Mouse (Mus musculus): ENCODE data around the gene Elavl2.
"Not testable (repeated sequence)": the region's sequence is repeated elsewhere in the genome, so short reads cannot be mapped to it uniquely, and the experiment has no call there.

The Elavl2 gene

DNA sequence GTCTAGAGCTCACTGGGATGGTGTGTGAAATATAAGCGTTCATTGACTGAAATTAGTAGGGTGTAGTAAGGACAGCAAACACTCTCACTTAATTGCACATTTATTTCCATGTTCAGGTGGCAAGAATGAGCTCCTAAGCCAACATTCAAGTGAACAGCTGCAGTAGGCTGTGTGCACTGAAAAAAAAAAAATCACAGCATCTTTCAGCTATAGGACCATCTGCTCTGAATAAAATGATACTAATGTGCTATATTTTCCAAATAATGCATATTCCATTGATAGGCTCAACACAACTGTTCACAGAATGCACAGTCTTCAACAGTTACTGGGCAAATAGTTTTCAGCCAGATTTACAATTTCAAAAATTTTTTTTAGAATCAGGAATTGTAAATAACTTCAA lies 89.8 kb downstream of the Elavl2 start:
- DNase-seq: no peak

DNA sequence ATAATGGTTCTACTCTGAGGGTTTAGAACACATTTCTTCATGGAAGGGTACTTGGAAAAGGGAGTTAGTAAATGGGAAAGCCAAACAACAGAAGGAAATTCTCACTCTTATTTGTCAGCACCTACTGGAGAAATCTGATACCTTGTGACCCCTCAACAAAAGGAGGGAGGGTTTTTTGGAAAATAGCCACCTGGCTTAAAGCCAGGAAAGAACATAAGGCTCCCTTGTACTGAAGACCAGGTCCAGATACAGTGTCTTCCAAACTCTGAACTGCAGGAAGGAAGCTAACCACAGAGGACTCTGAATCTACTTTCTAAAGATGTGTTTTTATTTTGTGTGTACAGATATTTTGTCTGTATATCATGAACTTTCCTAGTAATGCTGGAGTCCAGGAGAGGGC lies 102.9 kb downstream of the Elavl2 start:
- DNase-seq: no peak

DNA sequence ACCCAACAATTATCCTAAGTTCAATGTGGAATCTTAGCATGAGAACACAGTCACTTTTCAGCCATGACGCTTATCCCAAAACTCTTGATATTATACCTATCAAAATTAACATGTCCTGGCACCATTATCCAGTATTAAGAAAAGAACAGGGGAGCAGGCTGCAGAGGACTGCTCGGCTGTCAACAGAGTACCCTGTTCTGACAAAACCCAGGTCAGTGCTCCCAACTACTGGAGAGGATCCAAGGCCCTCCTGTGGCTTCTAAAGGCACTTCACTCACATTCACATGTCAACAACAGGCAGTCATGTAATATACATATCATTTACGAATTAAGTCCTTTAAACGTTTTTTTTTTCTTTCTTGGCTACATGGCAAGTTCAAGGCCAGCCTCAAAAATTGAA lies 105.3 kb downstream of the Elavl2 start:
- no peak for DNase-seq

DNA sequence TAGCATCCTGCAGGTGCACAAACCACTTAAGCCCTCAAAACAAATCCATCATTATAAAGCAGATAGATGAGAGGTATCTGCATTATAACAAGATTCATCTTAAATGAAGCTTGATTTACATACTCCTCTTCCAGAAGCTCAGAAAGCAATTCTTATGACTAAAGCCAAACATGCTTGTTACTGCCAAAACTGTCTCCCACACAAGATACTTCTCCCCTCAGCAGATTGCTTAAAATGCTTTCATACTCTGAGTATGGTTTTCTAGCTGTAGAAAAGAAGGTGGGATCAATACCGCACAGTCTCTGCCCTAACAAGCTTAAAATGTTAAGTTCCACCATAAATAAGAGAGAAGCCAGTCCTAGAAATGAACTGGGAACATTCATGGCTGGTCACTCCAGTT lies 109.1 kb downstream of the Elavl2 start:
- DNase-seq: no peak

DNA sequence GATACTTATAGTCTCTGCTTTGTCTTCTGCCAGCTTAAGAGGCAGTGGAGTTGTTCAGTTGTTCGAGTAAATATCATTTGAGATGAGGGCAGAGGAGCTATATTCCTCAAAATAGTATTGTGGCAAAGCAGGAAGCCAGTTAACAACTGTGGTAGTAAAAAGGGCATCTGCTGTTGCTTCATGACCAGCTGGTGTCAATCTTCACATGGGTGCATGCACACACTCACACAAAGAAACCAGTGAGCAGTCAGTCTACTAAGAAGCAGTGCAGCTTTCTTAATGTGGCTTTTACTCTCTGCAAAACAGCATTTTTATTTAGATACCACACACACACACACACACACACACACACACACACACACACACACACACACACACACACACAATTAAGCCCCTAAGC lies 110.2 kb downstream of the Elavl2 start:
- no peak for DNase-seq

DNA sequence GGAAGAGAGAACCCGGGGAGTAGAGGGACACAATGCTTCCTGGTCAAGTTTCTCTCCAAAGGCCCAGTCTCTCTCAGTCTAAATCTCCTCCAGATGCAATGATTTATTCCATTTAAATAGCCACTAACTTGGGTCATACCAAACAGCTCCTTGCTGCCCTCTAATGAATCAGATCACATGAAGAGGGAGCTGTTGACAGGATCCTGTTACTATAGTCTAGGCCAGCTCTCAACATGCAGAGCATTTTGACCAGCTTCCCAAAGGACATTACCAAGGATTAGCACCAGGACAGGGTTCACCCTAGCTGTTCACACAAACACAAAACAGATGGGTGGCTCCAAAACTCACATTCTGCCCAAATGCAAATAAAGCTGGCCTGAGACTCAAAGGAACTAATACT lies 111.4 kb downstream of the Elavl2 start:
- DNase-seq: no peak

DNA sequence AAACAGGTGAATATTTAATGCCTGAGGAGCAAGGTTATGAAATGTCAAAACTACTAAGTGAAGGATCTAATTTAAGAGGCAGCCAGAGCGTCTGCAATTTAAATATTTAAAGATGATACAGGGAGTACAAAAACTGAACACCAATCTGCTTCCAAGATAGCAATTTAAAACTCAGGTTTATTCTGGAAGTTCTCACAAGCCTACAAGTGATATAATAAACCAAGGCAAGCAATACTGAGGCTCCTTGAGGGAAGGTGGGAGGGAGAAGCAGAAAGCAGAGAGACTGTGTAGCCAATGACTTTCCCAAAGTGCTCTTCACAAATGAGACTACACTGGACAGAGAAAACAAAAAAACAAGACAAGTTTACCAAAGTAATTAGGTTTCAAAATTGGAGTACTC lies 132.2 kb downstream of the Elavl2 start:
- no peak for DNase-seq

DNA sequence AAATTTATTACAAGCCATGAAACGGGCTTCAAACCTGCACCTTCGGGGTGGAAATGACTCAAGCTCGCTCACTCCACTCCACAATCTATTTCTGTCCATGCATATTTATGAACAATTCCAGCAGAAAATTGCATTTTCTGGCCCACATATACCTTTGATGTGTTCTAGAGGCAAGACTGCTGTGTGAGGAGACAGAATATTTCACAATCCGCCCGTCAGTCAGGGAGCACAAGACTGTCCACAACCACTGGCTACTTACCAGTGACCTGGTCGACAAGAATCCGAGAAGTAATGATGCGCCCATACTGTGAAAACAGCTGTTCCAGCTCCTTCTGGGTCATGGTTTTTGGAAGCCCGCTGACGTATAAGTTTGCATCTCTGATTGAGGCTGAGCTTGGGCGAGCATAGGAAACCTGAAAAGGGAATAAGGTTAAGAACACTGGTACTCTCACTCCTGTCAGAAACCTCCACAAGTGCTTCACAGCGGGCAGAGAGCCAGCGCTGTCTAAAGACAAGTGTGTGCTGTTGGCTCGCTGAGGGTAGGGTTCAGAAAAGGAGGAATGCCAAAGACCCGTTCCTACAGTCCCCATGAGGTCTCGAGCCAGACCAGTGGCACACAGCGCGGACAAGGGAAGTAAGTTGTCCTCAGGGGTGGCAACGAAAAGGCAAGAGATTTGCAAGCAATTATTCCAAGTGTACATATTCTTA lies 136.7 kb downstream of the Elavl2 start:
- no peak for DNase-seq

DNA sequence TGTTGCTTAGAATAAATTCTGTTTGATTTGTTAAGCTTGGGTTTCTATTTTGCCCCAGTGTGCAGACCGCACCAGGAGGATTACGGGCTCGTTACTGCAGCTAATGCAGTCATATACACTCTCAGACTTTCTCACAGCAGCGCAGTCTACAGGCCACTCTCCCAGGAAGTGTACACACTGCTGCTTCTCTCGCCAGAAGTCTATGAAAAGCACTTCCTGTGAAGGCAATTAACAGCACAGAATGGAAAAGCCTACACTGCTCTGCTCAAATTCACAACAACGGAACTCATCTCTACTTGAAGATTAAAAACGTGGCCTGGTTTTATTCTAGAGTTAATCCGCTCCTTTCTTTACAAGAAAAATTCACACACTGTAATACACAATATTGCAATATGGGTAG lies 137.7 kb downstream of the Elavl2 start:
- DNase-seq: no peak

DNA sequence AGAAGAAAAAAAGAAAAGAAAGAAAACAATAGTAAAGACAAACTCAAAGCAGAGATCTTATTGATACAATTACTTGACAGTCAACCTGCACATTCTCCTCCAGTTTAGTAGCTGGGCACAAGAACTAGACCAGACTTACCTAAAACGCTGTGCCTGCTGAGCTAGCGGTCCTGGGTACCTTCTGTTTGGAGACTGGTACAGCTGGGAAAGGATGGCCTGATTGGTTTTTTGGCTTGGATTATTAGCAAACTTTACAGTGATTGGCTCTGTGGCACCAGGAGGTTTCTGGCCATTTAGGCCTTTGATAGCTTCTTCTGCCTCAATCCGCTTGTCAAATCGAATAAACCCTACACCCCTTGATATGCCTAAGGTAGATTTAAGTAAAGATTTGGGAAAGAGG lies 140.0 kb downstream of the Elavl2 start:
- DNase-seq: no peak

DNA sequence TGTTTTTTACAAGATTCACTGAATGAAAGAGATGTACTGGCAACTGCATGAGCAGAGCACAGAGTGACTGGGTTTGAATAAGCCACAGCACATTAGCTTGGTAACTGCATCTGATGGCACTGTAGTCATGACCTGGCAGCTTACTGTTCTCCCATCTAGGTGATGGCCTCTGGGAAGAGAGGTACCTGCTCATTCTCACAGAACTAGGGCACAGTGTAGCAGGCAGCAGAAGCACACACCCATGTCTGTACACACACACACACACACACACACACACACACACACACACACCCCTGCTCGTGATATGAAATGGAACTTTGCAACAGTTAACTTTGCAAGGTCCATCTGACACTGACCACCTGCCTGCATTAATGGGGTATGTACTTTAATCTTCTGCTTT lies 151.9 kb downstream of the Elavl2 start:
- DNase-seq: no peak

DNA sequence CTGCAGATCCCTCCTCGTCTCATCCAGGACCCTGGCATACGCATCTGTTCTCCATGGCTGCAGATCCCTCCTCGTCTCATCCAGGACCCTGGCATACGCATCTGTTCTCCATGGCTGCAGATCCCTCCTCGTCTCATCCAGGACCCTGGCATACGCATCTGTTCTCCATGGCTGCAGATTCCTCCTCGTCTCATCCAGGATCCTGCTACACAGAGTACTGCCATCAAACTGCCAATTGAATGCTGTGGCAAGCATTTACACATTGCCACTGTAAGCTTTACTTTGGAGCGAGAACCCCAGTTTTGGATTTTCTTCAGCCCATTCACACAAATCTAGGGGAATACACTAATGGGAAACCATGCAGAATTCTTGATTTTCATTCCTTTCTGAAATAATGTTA lies 155.4 kb downstream of the Elavl2 start:
- not testable (repeated sequence) for DNase-seq

DNA sequence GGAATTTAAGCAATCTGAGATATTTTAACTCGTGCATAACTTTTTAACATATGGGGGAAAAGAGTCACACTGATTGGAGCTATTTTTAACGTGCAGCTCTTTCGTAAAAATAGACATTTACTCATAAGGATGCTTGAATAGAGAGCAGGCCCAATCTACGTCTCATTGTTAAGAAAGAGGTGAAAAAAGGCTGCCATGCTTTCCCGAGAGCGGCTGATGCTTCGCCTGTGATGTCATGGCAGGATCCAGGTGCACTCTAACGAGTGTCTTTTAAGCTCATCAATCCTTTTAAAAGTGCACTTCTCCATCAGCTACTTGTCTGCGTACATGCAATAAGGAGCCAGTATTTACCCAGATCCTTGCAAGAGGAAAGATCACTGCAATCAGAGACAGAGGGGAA lies 156.0 kb downstream of the Elavl2 start:
- no peak for DNase-seq

DNA sequence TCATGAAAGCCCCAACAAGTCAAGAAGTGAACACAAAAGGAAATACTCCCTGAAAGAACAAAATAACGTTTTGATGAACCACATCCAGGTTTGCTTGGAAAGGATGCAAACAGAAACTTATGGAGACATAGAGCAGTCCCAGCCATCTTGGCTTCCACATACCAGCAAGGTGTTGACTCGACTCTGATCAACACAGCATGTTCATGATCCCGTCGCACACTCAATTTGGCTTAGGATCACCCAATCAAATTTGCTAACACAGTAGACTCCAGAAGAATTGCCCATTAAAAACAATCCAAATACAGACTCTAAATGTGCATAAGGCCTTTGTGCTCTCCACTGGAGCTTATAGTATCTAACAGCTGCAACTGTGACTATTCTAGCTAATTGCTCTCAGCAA lies 156.7 kb downstream of the Elavl2 start:
- DNase-seq: no peak

DNA sequence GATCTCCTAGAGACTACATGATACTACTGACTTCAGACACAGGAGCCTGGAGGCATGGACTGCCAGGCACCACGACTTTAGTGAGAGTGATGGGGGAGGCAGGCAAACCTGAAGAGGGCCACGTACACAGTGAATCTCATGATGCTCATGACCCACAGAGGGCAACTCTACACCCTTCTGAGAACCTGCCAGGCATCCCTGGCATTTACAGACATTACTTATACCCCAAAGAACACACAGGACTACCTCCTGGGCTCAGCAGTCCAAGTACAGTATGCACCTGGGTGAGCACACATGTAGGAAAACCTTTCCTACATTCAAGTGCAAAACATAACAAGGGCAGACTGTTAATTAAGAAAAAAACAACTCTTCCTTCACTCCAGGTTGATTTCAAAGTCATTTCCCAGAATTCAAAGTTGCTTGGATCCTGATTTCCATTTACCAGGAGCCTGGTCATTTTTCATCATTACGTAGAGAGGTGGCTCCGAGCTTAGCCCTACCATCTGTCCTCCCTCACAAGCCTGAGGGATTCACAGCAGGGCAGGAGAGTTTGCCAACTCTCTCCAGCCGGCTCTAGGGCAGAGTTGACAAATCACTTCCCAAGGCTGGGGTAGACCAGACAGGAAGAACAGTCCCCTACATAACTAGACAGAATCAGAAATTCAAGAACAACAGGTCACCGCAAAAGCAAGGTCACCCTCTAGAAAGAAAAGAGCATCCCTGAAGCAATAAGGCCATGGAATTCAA lies 161.7 kb downstream of the Elavl2 start:
- no peak for DNase-seq

DNA sequence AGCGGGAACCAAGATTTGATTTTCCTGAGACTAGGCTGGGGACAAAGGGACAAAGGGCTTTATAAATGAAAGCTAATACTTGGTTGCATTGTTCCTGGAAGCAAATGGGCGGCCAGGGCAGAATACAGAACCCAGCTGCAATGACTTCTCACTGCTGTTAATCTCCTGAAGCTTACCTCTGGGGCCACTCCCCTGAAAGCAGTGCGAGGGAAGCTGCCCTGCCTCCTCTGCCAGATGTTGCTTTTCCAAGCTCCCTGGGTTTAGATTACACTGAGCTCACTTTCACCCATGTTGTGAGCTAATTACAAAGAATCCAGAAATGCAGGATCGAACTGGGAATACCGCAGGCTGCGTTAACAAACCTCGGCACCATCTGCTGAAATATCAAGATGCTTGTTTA lies 163.6 kb downstream of the Elavl2 start:
- no peak for DNase-seq

DNA sequence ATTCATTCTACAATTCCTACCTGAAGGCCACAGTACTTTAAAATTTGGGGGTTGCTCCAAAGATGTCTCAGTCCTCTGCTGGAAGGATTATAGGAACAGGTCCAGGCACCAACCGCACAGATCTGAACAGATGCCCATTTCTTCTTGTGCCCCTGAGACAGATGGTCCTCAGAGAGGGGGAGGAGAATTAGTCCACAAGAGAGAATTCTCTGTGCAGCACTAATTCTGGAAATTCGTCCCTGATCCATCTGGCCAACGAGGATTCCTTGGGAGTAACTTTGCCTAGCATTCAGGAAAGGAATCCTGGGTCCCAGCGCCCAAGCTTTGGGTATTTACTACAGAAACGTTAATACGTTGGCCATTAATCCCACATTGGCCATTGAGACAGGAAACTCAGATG lies 165.6 kb downstream of the Elavl2 start:
- no peak for DNase-seq

DNA sequence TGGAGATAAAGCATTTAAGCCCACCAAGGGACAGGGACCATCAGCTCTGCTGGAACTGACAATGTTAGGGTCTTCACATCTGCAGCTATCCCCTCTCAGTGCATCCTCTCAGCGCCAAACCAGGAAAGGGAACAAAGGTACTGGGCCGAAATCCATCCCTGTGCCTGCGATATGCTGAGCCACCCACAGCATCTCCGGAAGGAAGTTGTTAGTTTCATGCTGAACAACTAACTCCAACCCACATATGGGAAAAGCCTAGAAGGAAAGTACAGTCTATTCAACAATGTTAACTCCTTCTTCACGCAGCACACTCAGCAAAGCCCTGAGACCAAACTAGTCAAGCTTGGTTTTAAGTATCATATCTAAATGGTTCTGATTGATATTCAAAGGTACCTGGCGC lies 167.0 kb downstream of the Elavl2 start:
- DNase-seq: no peak

DNA sequence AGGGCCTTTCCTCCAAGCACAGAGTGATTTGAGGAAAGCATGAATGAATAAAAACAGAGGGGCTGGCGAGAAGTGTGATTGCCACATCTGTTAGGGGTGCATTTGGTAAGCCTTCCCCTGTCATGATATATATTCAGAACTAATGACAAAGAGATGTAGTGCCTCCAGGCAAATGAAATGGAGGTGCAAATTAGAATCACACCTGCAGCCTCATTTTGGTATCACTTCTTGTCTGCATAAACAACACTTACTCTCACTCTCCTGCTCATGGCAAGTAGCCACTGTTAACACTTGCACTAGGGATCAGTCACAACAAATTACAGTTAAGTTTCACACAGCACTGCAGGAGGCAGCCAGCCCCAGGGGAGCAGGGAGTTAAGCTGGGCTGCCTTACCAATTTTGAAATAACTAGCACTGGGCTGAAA lies 170.1 kb downstream of the Elavl2 start:
- DNase-seq: no peak

DNA sequence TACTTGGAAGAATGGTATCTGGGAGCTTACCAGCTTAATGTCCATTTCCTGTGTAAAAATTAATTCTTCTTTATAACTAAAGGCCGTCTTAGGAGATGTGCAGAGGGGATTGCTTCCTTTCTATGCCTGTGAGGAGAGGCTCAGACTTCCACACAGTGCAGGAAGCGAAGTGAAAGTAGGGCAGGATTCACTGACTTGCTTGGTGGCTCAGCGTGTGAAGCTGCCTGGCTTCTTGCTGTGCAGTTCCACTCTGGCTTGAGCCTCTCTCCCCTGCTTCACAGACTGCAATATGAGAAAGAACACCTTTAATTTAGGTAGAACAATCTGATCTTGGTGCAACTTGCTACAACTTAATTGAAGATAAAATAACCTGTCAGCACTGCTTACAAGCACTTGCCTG lies 172.2 kb downstream of the Elavl2 start:
- DNase-seq: no peak

DNA sequence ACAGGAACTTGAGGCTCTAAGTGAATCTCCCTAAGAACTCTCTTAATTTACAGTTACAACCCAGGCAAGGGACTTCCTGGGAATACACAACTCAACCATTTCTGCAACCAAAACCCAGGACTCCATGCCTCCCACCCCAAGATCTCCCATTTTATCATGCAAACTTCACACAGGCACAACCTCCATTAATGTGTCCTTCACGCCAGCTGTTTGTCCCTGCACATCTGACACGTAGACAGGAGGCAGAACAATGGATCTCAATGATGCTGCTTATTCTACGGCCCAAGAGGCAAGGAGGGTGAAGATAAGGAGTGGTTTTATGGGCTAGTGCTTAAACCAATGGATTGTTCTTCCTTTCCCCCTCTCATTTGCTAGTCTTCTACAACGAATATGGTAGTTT lies 176.8 kb downstream of the Elavl2 start:
- DNase-seq: no peak

DNA sequence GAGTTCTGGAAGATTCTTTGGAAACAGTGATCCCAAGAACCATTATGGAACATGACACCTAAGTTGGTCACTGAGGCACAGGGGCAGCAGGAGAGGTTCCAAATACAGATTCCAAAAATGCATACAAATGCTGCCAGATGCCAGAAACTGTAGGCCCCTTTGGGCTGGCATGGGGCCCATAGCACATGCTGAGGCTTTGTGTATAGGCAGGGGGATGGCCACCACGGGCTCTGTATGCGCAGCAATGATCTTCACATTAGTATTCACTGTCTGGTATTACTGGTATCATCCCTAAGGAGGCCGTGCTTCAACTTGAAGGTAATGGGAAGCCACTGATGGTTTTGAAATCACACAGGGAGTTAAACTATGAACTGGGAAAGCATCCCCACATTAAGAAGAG lies 181.3 kb downstream of the Elavl2 start:
- DNase-seq: no peak

DNA sequence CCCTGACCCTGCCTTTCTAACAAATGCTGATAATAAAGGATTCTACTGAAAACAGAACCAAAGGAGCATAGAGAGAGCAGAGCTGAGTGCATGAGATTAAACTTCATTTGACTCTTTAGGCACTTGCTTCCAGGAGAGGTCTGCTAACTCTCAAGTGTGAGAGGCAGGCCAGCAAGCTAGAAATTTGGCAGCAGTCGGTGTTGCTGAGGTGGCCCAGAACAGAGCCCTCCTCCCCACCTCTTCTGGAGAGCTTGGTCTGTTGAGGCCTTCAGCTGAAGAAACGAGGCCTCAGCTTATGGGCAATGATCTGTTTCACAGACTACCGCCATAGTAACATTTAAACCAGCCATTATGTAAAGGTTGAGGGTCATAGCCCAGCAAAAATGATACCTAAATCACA lies 186.7 kb downstream of the Elavl2 start:
- DNase-seq: no peak

DNA sequence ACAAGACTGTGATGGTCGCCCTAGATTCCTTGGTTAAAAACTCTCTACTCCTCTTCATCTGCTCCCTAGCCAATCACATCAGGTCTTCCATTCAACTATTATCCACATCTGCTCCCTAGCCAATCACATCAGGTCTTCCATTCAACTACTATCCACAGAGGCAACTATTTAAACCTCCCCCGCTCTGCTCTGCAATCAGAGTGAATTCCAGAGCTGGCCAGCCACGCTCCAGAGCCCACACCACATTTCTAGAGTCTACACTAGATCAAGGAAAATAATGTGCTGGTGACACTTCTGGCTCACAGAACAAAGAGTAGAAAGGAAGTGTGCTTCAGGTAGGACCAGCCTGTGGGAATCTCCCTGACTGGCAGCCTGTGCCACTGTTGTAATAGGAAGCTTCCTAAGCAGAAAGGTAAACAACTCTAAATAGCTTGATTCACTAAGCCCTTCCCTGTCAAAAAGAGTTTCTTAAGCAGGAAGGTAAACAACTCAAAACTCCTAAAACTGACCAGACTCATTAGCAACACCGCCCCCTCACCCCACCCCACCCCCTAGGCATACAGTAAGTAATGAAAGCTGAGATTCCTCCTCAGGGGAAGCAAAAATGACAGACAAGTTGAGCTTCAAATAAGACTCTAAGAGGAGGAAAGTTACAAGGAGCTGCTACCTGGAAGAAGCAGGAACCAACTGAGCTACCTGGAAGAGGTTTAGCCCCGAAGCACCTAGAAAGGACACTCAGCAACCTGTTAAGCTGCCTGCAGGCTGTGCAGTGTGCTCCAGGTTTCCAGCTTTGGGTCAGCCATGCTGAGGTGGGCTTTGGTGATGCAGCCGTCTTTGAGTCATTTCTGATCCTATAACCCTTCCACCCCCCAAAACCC lies 191.9 kb downstream of the Elavl2 start:
- DNase-seq: no peak

Data from liver (tissue).